Mouse (Mus musculus) ES-Bruce4 (cell line): ENCODE measurements around the gene Gm10184. TPM values are rescaled to one million over a fixed set of nuclear protein-coding genes. Genes with fewer than 3 reads are reported as not detected.

Experiments used
- H3K27ac ChIP-seq: 2 replicates; pipeline ENCODE4 v1.5.1; 2012; ENCODE audit warnings: low read length, inconsistent platforms; ENCODE audit not compliant: insufficient read depth
- H3K27me3 ChIP-seq: 2 replicates; pipeline ENCODE4 v1.6.1; 2012; ENCODE audit warnings: mild to moderate bottlenecking, low read length, inconsistent platforms; ENCODE audit not compliant: control insufficient read depth, poor library complexity, insufficient read depth, severe bottlenecking
- H3K36me3 ChIP-seq: 2 replicates; pipeline ENCODE4 v1.6.1; 2012; ENCODE audit warnings: inconsistent platforms, mild to moderate bottlenecking, low read length, moderate library complexity; ENCODE audit not compliant: control insufficient read depth, poor library complexity, insufficient read depth, severe bottlenecking
- H3K4me1 ChIP-seq: one replicate; pipeline ENCODE4 v1.8.1; 2011; ENCODE audit warnings: low read length; ENCODE audit not compliant: control insufficient read depth, insufficient read depth
- H3K4me3 ChIP-seq: 2 replicates; pipeline ENCODE4 v1.5.1; 2011; ENCODE audit warnings: low read depth, mild to moderate bottlenecking, low read length
- H3K9ac ChIP-seq: 2 replicates; pipeline ENCODE4 v1.6.1; 2012; ENCODE audit warnings: low read depth, mild to moderate bottlenecking, inconsistent platforms; ENCODE audit not compliant: poor library complexity, severe bottlenecking
- H3K9me3 ChIP-seq: replicated peaks from 2 replicates; pipeline ENCODE4 v1.6.1; 2012; ENCODE audit warnings: mild to moderate bottlenecking, low read length, inconsistent platforms; ENCODE audit not compliant: control insufficient read depth, poor library complexity, insufficient read depth, severe bottlenecking
- CTCF ChIP-seq: IDR thresholded peaks from one replicate; pipeline ENCODE4 v1.8.1; 2011; ENCODE audit warnings: low read depth, low read length
- EP300 ChIP-seq: IDR thresholded peaks from 2 replicates; pipeline ENCODE4 v1.6.1; 2011; ENCODE audit warnings: low read depth, low read length; ENCODE audit not compliant: insufficient read depth
- POLR2A ChIP-seq: IDR thresholded peaks from one replicate; pipeline ENCODE4 v1.8.1; 2011; ENCODE audit warnings: low read length; ENCODE audit not compliant: insufficient read depth
- polyA plus RNA-seq: library from polyadenylated mRNA; stranded (reverse); fragments of >200 nt; gene quantifications from 2 replicates; pipeline ENCODE4 v1.2.4, GENCODE M21; 2011; ENCODE audit warnings: low read depth; ENCODE audit not compliant: missing spikeins, insufficient read depth, insufficient read length

Gm10184 gene
- polyA plus RNA-seq, 1 experiment, result 134 TPM

- no peak overlapping the region for H3K4me3 ChIP-seq
- no peaks in the 10 kb centered on the region for H3K4me1 ChIP-seq
- TF ChIP-seq POLR2A (no peak), CTCF (no peak), EP300 (no peak)
- no peaks in the 10 kb centered on the region for H3K27me3 ChIP-seq
- H3K9ac ChIP-seq, result no peak overlapping the region
- H3K9me3 ChIP-seq, result no peaks in the 10 kb centered on the region
- no peaks in the 10 kb centered on the region for H3K36me3 ChIP-seq
- no peak overlapping the region for H3K27ac ChIP-seq
These were observed 10.4 kb downstream of the Gm10184 start for GRCm38 (mm10) chr17:89899813-89900212.

DNA sequence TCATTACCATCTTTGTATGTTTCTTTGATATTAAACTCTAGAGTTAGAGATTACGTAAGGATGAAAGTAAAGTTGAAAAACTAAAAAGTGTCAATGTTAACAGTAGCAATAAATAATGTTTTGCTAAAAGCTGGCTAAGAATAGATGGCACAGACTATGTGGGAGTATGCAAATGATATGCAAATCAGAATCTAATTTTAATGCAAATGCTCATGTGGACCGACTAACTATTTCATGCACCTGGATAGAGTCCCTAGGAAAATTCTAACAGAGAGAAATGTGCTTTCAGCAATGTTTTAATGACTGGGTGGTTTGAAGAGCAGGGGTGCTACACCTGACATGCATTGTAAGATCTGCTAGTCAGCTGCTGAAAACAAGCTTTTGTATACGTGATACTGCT is 45.3 kb downstream of the Gm10184 start:
- Histone ChIP-seq H3K9me3 (no peaks in the 10 kb centered on the region), H3K27me3 (no peaks in the 10 kb centered on the region), H3K27ac (no peak overlapping the region), H3K4me3 (no peak overlapping the region), H3K4me1 (no peaks in the 10 kb centered on the region), H3K9ac (no peak overlapping the region), H3K36me3 (no peaks in the 10 kb centered on the region)
- TF ChIP-seq CTCF (no peak), POLR2A (no peak), EP300 (no peak)
